Mouse (Mus musculus) myocyte (in vitro differentiated cells): Measurements from ENCODE around the gene Carnmt1.

Source experiments
- CEBPB ChIP-seq: IDR thresholded peaks from 2 replicates; pipeline ENCODE4 v1.6.1; 2011; ENCODE audit warnings: mild to moderate bottlenecking, moderate library complexity; ENCODE audit not compliant: poor library complexity, insufficient read depth, severe bottlenecking
- MAX ChIP-seq: IDR thresholded peaks from one replicate; pipeline ENCODE4 v1.6.1; 2011; ENCODE audit warnings: low read depth, mild to moderate bottlenecking, control low read depth
- MYOD1 ChIP-seq, 3 experiments: IDR thresholded peaks; one replicate each; pipeline ENCODE4 v1.6.1; 2011; ENCODE audit warnings: control low read depth in 2 of 3, low read depth in 2 of 3, mild to moderate bottlenecking in 2 of 3, moderate library complexity in 1 of 3; ENCODE audit not compliant: insufficient read length in 2 of 3, control insufficient read depth in 1 of 3
- MYOG ChIP-seq, 3 experiments: IDR thresholded peaks; one replicate each; pipeline ENCODE4 v1.6.1; 2011; ENCODE audit warnings: control low read depth in 2 of 3, low read depth in 2 of 3, mild to moderate bottlenecking in 2 of 3; ENCODE audit not compliant: insufficient read length in 2 of 3, control insufficient read depth in 1 of 3, insufficient read depth in 1 of 3
- POLR2A ChIP-seq: IDR thresholded peaks from one replicate; pipeline ENCODE4 v1.6.1; 2011; ENCODE audit warnings: low read depth, mild to moderate bottlenecking, control low read depth, moderate library complexity; ENCODE audit not compliant: insufficient read length
- POLR2AphosphoS2 ChIP-seq: IDR thresholded peaks from one replicate; pipeline ENCODE4 v1.6.1; 2011; ENCODE audit warnings: low read depth, control low read depth; ENCODE audit not compliant: insufficient read length
- REST ChIP-seq: IDR thresholded peaks from one replicate; pipeline ENCODE4 v1.6.1; 2011; ENCODE audit warnings: mild to moderate bottlenecking, control low read depth, moderate library complexity; ENCODE audit not compliant: insufficient read depth, insufficient read length
- SRF ChIP-seq: IDR thresholded peaks from one replicate; pipeline ENCODE4 v1.6.1; 2011; ENCODE audit warnings: low read depth; ENCODE audit not compliant: control insufficient read depth, insufficient read length
- TCF12 ChIP-seq: IDR thresholded peaks from one replicate; pipeline ENCODE4 v1.6.1; 2011; ENCODE audit warnings: mild to moderate bottlenecking, control low read depth; ENCODE audit not compliant: poor library complexity, insufficient read depth, severe bottlenecking
- USF1 ChIP-seq: IDR thresholded peaks from one replicate; pipeline ENCODE4 v1.6.1; 2011; ENCODE audit warnings: low read depth, mild to moderate bottlenecking, control low read depth, moderate library complexity

DNA sequence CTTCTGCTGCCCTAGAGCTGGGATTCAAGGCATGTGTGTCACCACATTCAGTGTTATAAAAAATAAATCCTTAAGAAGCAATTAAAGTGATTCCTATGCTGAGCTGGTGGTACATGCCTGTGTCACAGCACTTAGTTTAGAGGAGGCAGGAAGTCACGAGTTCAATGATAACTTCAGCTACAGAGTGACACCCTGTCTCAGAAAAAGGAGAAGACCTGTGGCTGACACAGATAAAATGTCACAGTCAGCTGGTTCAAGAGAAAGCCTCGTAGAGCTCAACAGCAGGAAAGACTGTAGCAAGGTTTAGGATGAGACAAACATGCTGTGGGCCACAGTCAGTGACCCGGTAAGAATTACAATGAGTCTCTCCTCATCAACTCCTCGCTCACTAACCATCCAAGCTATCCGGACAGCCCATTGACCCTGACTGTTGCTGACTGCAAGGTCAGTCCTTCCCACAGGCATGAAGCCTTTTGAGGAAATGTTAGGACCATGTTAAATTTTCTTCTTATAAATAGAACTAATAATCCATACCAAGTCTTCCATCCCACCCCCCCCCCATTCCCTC, 23.6 kb upstream of the Carnmt1 start:
- TF ChIP-seq TCF12 (no peak), POLR2A (no peak), REST (no peak), SRF (no peak), USF1 (no peak), MYOD1 (IDR thresholded peaks at IDR 0.05; ENCODE audit: control insufficient read depth in 1 of 3, insufficient read length in 2 of 3, low read depth in 2 of 3) (no peak), POLR2AphosphoS2 (no peak), CEBPB (no peak), MYOG (IDR thresholded peaks at IDR 0.05; ENCODE audit: control insufficient read depth in 1 of 3, insufficient read depth in 1 of 3, insufficient read length in 2 of 3, low read depth in 2 of 3) (no peak), MAX (no peak)
